Mouse (Mus musculus) forebrain, postnatal 0 days (tissue): Measurements from ENCODE around the gene Ncoa4. TPM values are rescaled to one million over a fixed set of nuclear protein-coding genes. Genes with fewer than 3 reads are reported as not detected.
"Not testable (repeated sequence)": the region's sequence is repeated elsewhere in the genome, so short reads cannot be mapped to it uniquely, and the experiment has no call there.

Experiments used
- ATAC-seq: fragments of 200-750 bp; cut with Nextera tagmentation; 2 replicates; pipeline ENCODE4 v1.8.0; 2017; ENCODE audit warnings: mild to moderate bottlenecking, moderate library complexity
- DNase-seq: peaks from one replicate; pipeline ENCODE4 v3.0.0-alpha.2; 2015
- H3K27ac ChIP-seq: fragments of 300-500 bp; sonication (generic); 2 replicates; pipeline ENCODE4 v1.5.1; 2014; ENCODE audit warnings: low read depth, mild to moderate bottlenecking, antibody characterized with exemption, low read length, moderate library complexity, mixed read lengths
- H3K27me3 ChIP-seq: fragments of 300-500 bp; sonication (generic); 2 replicates; pipeline ENCODE4 v1.6.1; 2014; ENCODE audit warnings: mild to moderate bottlenecking, low read length, mixed read lengths; ENCODE audit not compliant: insufficient read depth
- H3K36me3 ChIP-seq: fragments of 300-500 bp; sonication (generic); 2 replicates; pipeline ENCODE4 v1.6.1; 2014; ENCODE audit warnings: mild to moderate bottlenecking, moderate library complexity; ENCODE audit not compliant: insufficient read depth
- H3K4me1 ChIP-seq: fragments of 300-500 bp; sonication (generic); 2 replicates; pipeline ENCODE4 v1.6.1; 2014; ENCODE audit warnings: antibody characterized with exemption; ENCODE audit not compliant: insufficient read depth
- H3K4me2 ChIP-seq: fragments of 300-500 bp; sonication (generic); 2 replicates; pipeline ENCODE4 v1.6.1; 2014; ENCODE audit warnings: low read depth, mild to moderate bottlenecking, moderate library complexity
- H3K4me3 ChIP-seq: fragments of 300-500 bp; sonication (generic); 2 replicates; pipeline ENCODE4 v1.5.1; 2014; ENCODE audit warnings: low read depth, low read length, mixed read lengths
- H3K9ac ChIP-seq: fragments of 300-500 bp; sonication (generic); 2 replicates; pipeline ENCODE4 v1.6.1; 2014; ENCODE audit warnings: mild to moderate bottlenecking
- H3K9me3 ChIP-seq: fragments of 300-500 bp; sonication (generic); 2 replicates; pipeline ENCODE4 v1.6.1; 2016; ENCODE audit warnings: low read length
- CTCF ChIP-seq: sonication (generic); IDR thresholded peaks from 2 replicates; pipeline ENCODE4 v1.5.1; 2016; ENCODE audit warnings: antibody characterized with exemption, control low read depth, low read depth
- WGBS: fragments of 180-500 bp; shearing (Covaris S2); extraction: QIAGEN DNeasy Blood & Tissue Kit; methylation state at CpG from one replicate; pipeline ENCODE4 v1.1.7; 2014; 5-methylcytosine and 5-hydroxymethylcytosine counted together
- polyA plus RNA-seq: library from polyadenylated mRNA; unstranded; fragments of >200 nt; fragmentation: Nextera tagmentation; extraction: Ambion mirVana; gene quantifications from 2 replicates; pipeline ENCODE4 v1.2.1, GENCODE M21; 2015
- total RNA-seq: library from RNA; depleted of rRNA; stranded (reverse); fragments of >200 nt; gene quantifications from 2 replicates; pipeline ENCODE4 v1.2.3, GENCODE M21; 2014

Gene Ncoa4
- total and polyA plus RNA-seq, 2 experiments from 2014 or later = 83.8 to 143 TPM

DNA sequence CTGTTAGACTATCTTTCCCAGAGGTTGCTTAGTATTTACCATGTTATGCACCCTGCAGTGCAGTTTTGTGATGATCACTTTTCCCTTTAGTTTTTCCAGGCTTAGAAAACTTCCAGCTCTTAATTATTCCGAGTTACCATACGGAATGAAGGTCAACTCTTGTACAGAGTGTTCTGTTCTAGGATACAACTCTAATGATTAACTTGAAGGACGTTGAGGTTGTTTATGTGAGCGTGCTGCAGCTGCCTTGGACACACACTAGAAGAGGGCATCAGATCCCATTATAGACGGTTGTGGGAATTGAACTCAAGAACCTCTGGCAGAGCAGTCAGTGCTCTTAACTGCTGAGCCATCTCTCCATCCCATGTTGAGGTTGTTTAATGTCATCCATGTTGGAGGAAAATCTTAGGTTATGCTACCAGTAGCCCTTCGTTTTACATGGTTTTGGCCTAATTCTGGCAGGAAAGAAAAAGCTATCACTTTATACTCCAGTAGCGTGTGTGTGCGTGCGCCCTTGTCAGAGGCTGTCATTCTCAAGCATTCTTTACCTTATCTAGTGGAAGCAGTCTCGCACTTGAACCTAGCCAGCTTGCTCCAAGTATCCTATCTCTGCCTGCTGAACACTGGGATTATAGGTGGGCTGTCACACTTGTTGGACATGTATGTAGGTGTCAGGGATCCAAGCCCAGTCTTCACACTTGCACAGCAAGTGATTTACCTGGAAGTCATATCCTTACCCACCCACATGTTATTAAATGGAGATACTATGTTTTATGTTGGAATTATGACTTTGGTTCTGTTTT, 19.9 kb downstream of the Ncoa4 start:
- DNase-seq (no peak), ATAC-seq (no peak)
- Histone ChIP-seq H3K9ac (no peak overlapping the region), H3K27ac (no peak overlapping the region), H3K9me3 (no peaks in the 10 kb centered on the region), H3K4me3 (no peak overlapping the region), H3K36me3 (peaks cover 56% of the 10 kb centered on the region), H3K27me3 (no peaks in the 10 kb centered on the region), H3K4me1 (no peaks in the 10 kb centered on the region), H3K4me2 (no peak overlapping the region)
- WGBS = 94% methylated on average over 10 of the region's 10 CpGs
- no peak for TF ChIP-seq CTCF

DNA sequence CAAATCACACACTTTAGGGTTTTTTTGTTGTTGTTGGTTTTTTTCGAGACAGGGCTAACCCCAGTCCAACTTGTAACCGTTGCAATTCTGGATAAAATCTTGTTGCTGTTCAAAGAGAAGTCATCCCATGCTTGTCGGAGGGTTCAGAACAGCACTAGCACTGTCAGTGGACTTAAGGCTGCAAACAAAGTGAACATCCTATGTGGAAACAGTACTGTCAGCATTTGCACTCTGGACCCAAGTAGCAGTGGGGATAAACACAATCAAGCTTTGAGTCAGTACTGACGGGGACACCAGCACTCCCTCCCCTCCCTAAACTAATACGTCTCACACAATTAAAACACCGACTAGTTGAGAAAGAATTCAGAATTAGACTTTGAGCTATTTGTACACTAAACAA, 21.2 kb downstream of the Ncoa4 start:
- ATAC-seq (no peak), DNase-seq (no peak)
- no peaks in the 10 kb centered on the region for H3K4me1 ChIP-seq
- H3K9me3 ChIP-seq = no peaks in the 10 kb centered on the region
- no peak overlapping the region for H3K4me3 ChIP-seq
- H3K27ac ChIP-seq = no peak overlapping the region
- no peak overlapping the region for H3K9ac ChIP-seq
- H3K36me3 ChIP-seq = peaks cover 59% of the 10 kb centered on the region
- no peak overlapping the region for H3K4me2 ChIP-seq
- TF ChIP-seq CTCF = no peak
- no peaks in the 10 kb centered on the region for H3K27me3 ChIP-seq
- 89% methylated on average over 6 of the region's 6 CpGs for WGBS

DNA sequence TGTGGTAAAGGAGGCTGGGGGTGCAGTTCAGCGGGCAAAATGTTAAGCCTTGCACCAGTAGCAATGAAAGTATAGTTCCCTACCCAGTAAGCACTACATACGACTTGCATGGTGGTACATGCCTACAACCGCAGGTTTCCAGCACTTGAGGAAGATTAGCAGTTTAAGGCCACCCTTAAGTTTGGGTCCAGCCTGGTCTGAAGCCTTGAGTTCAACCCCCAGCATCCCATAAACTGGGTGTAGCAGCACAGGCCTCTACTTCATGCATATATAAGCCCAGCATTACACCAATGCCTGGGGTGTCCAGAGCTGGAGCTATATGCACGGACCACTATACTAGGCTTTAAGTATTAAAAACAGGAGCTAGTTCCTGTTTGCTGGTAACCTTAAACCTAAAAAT, 24.2 kb downstream of the Ncoa4 start:
- no peaks in the 10 kb centered on the region for H3K27me3 ChIP-seq
- H3K9me3 ChIP-seq = no peaks in the 10 kb centered on the region
- no peak overlapping the region for H3K4me3 ChIP-seq
- H3K27ac ChIP-seq = no peak overlapping the region
- WGBS = 95% methylated on average over 4 of the region's 4 CpGs
- no peak for TF ChIP-seq CTCF
- no peak overlapping the region for H3K9ac ChIP-seq
- ATAC-seq (no peak), DNase-seq (no peak)
- H3K4me2 ChIP-seq = no peak overlapping the region
- peaks cover 74% of the 10 kb centered on the region for H3K36me3 ChIP-seq
- no peaks in the 10 kb centered on the region for H3K4me1 ChIP-seq

DNA sequence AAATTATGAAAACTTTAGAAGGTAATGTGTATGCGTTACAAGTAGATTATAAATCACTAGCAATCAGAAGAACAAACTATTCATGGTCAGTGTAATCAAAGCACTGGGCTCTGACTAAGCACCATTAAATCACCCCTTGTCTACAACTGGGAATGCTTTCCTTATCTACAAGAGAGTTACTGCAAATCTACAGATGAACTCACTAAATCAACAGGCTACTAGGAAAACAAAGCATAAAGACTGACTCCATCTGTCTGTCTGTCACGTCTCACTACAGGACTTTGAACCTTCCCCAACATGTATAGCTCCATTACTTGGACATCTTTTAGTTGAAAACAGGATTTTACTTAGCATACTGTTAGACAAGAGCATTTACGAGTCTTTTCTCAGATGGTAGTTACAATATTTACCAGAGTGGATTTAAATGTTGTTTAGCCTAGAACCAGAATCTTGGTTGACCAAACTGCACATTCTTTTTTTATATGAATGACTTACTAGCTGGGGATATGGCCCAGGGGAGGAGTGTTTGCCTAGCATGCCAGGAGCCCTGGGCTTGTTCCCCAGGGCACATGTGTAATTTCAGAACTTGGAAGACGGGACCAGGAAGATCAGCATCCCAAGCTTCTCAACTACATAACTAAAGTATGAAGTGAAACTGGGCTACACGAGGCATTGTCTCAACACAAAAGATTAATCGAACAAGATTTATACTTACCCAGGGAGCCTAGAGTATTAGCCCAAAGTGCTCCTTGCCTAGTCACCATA, 31.1 kb downstream of the Ncoa4 start:
- no peak for ATAC-seq
- H3K4me1 ChIP-seq = no peaks in the 10 kb centered on the region
- no peak for DNase-seq
- no peaks in the 10 kb centered on the region for H3K9me3 ChIP-seq
- no peak overlapping the region for H3K4me2 ChIP-seq
- 93% methylated on average over 6 of the region's 6 CpGs for WGBS
- H3K36me3 ChIP-seq = peaks cover 52% of the 10 kb centered on the region
- no peak overlapping the region for H3K27ac ChIP-seq
- TF ChIP-seq CTCF = no peak
- H3K27me3 ChIP-seq = no peaks in the 10 kb centered on the region
- no peak overlapping the region for H3K9ac ChIP-seq
- no peak overlapping the region for H3K4me3 ChIP-seq

DNA sequence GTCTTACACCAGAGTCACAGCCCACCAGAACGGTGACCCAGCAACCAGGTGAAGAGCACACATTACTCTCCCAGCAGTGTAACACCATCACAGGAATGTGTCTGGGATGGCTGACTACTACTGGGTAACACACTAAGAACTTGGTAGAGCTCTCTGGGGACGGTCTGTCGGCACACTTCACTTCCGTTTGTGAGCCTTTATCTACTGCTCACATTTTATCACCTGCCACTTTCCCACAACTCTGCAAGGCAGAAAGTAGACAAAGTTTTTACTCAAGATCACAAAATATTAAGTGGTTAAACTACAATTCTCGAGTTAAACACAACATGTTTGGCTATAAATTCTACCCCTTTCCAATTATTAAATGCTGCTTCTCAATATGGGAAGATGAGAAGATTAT, 32.3 kb downstream of the Ncoa4 start:
- WGBS = 95% methylated on average over 5 of the region's 5 CpGs
- DNase-seq (no peak), ATAC-seq (no peak)
- Histone ChIP-seq H3K4me3 (no peak overlapping the region), H3K4me2 (no peak overlapping the region), H3K27ac (no peak overlapping the region), H3K9ac (no peak overlapping the region), H3K9me3 (no peaks in the 10 kb centered on the region), H3K4me1 (no peaks in the 10 kb centered on the region), H3K27me3 (no peaks in the 10 kb centered on the region), H3K36me3 (peaks cover 48% of the 10 kb centered on the region)
- no peak for TF ChIP-seq CTCF

DNA sequence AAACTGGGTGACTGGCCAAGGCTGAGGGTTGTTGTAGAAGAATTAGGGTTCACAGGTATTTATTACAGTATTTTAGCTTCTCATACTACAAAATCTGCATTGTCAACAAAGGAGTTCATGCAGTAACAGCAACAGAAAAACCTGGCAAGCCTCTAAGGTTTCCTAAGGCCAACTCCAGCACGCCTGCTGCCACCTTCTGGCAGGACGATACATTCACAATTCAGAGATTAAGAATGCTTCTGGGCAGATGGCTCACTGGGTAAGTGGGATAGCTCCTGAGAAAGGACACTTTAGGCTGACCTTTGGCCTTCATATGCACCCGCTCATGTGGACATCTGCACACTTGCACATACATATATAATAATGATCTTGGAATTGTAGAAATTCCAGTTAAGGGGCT, 32.8 kb downstream of the Ncoa4 start:
- Histone ChIP-seq H3K4me3 (no peak overlapping the region), H3K4me1 (no peaks in the 10 kb centered on the region), H3K9ac (no peak overlapping the region), H3K4me2 (no peak overlapping the region), H3K27ac (no peak overlapping the region), H3K9me3 (no peaks in the 10 kb centered on the region), H3K36me3 (peaks cover 47% of the 10 kb centered on the region), H3K27me3 (no peaks in the 10 kb centered on the region)
- DNase-seq (peak; percentile 52), ATAC-seq (peak; percentile 50; the same call in 1 of the 2 replicates)
- 41% methylated on average over 3 of the region's 3 CpGs for WGBS
- TF ChIP-seq CTCF = peak; percentile 72

DNA sequence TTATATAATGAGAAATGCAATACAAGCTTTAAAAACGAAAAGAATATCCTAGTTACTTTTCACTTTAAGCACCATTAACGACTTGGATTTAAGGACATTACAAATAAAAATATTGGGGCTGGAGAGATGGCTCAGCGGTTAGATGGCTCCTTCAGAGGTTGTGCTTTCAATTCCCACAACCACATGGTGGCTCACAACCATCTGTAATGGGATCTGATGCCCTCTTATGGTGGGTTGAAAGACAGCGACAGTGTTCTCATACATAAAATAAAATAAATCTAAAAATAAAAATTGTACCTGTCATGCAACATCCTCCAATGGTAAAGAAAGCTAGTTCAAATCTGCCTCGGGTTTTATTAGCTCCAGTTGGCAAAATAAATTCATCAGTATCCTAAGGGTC, 33.9 kb downstream of the Ncoa4 start:
- TF ChIP-seq CTCF = peak; percentile 20; the same call in 1 of the 2 replicates
- 88% methylated on average over 5 of the region's 5 CpGs for WGBS
- not testable (repeated sequence) for H3K4me3 ChIP-seq, DNase-seq, H3K4me2 ChIP-seq, ATAC-seq, H3K9ac ChIP-seq, H3K27me3 ChIP-seq, H3K27ac ChIP-seq, H3K9me3 ChIP-seq, H3K4me1 ChIP-seq
- H3K36me3 ChIP-seq = peaks cover 43% of the 10 kb centered on the region
